Comparison of ENCODE assay signal across 8 mouse cellular contexts in genomic region chr13:43785712-43786072, GRCm38 (mm10). TPM values are rescaled to one million over a fixed set of nuclear protein-coding genes. Genes with fewer than 3 reads are reported as not detected.
DNase-seq lines count a peak whose midpoint lies in the region; ATAC-seq and TF ChIP-seq lines count a peak whose summit lies in the region.

No protein-coding gene starts in this region.

- H3K4me2 ChIP-seq in forebrain, embryonic 16.5 days (ENCODE audit: low read length) = peak overlapping the region; percentile 99
- peak overlapping the region; percentile 83 for H3K4me2 ChIP-seq in liver, postnatal 0 days (ENCODE audit: low read depth, low read length)

- TF ChIP-seq CTCF in heart, adult 2 months (IDR thresholded peaks at IDR 0.05) = no peak
- no peak for TF ChIP-seq CTCF in liver, postnatal 0 days (IDR thresholded peaks at IDR 0.05; ENCODE audit: low read depth)

- DNase-seq in heart, adult 2 months = no peak
- no peak for DNase-seq in heart, postnatal 10 days
- peak; percentile 66 for DNase-seq in A20 (ENCODE audit: low read depth, low spot score)
- no peak for DNase-seq in liver, postnatal 0 days
- DNase-seq in frontal cortex, postnatal 14 days (ENCODE audit: low spot score in 2 of 2) = no peak
- no peak for DNase-seq in thymus, postnatal 36 days
- no peak for DNase-seq in spleen, adult 12 weeks (ENCODE audit: low spot score)

- intact Hi-C loops in heart, adult 2 months (cut with DNase I) = no loop called here
- intact Hi-C loops in heart, postnatal 10 days (cut with DNase I) = no loop called here

- no peaks in the 10 kb centered on the region for H3K79me2 ChIP-seq in heart, adult 2 months (replicated peaks; ENCODE audit: control insufficient read depth, insufficient read depth, low read length)

- H3K27me3 ChIP-seq in heart, adult 2 months (ENCODE audit: control insufficient read depth, insufficient read depth, low read length) = no peaks in the 10 kb centered on the region
- peaks cover 17% of the 10 kb centered on the region; the same call in 1 of the 2 replicates for H3K27me3 ChIP-seq in forebrain, embryonic 16.5 days (replicated peaks; ENCODE audit: control insufficient read depth, insufficient read depth, low read length)
- peaks cover 23% of the 10 kb centered on the region for H3K27me3 ChIP-seq in liver, postnatal 0 days (ENCODE audit: insufficient read depth, low read length)

- H3K27ac ChIP-seq in heart, adult 2 months = peak overlapping the region; percentile 66
- H3K27ac ChIP-seq in forebrain, embryonic 16.5 days (ENCODE audit: low read length) = no peak overlapping the region
- no peak overlapping the region for H3K27ac ChIP-seq in liver, postnatal 0 days (ENCODE audit: low read depth)

- no peaks in the 10 kb centered on the region for H3K9me3 ChIP-seq in forebrain, embryonic 16.5 days (ENCODE audit: control insufficient read depth, low read length)
- no peaks in the 10 kb centered on the region for H3K9me3 ChIP-seq in liver, postnatal 0 days (ENCODE audit: low read length)

- ATAC-seq in forebrain, embryonic 16.5 days = no peak
- no peak for ATAC-seq in liver, postnatal 0 days

- H3K4me3 ChIP-seq in heart, adult 2 months = peak overlapping the region; percentile 74
- peak overlapping the region; percentile 62 for H3K4me3 ChIP-seq in forebrain, embryonic 16.5 days (replicated peaks; ENCODE audit: low read length)
- H3K4me3 ChIP-seq in liver, postnatal 0 days (ENCODE audit: low read depth, low read length) = peak overlapping the region; percentile 42

- H3K9ac ChIP-seq in heart, adult 2 months (ENCODE audit: low read depth, low read length) = peak overlapping the region; percentile 74; the same call in 1 of the 2 replicates
- peak overlapping the region; percentile 82; the same call in 1 of the 2 replicates for H3K9ac ChIP-seq in forebrain, embryonic 16.5 days (replicated peaks; ENCODE audit: low read depth, low read length)
- no peak overlapping the region for H3K9ac ChIP-seq in liver, postnatal 0 days (replicated peaks)

- H3K36me3 ChIP-seq in heart, adult 2 months (ENCODE audit: control insufficient read depth, insufficient read depth, low read length) = no peaks in the 10 kb centered on the region
- H3K36me3 ChIP-seq in forebrain, embryonic 16.5 days (ENCODE audit: control insufficient read depth, insufficient read depth) = no peaks in the 10 kb centered on the region
- no peaks in the 10 kb centered on the region for H3K36me3 ChIP-seq in liver, postnatal 0 days (replicated peaks; ENCODE audit: insufficient read depth, low read length)

- 72% methylated on average over 8 of the region's 8 CpGs for WGBS in heart, adult 2 months
- 31% methylated on average over 8 of the region's 8 CpGs for WGBS in forebrain, embryonic 16.5 days
- WGBS in liver, postnatal 0 days (ENCODE audit: insufficient replicate concordance) = 55% methylated on average over 8 of the region's 8 CpGs

- H3K4me1 ChIP-seq in heart, adult 2 months (ENCODE audit: control insufficient read depth, insufficient read depth, low read length) = peaks cover 3% of the 10 kb centered on the region
- peaks cover 22% of the 10 kb centered on the region for H3K4me1 ChIP-seq in forebrain, embryonic 16.5 days (replicated peaks; ENCODE audit: control insufficient read depth, insufficient read depth, low read length)
- H3K4me1 ChIP-seq in liver, postnatal 0 days (ENCODE audit: insufficient read depth) = peaks cover 14% of the 10 kb centered on the region

- no peak for TF ChIP-seq EP300 in heart, adult 2 months (IDR thresholded peaks at IDR 0.05; ENCODE audit: insufficient read depth, low read depth, low read length)
- no peak for TF ChIP-seq EP300 in liver, postnatal 0 days (IDR thresholded peaks at IDR 0.05; ENCODE audit: low read depth)

- TF ChIP-seq POLR2A in heart, adult 2 months (IDR thresholded peaks at IDR 0.05; ENCODE audit: insufficient read depth, low read depth, low read length) = no peak

RNA-seq across cellular contexts. Expression of gene Cd83, which starts 1.1 kb away (rescaled TPM):
- 1 to 10 TPM; 2.4 to 2.8 TPM for total RNA-seq in heart, adult 2 months (2021)
- polyA plus RNA-seq in heart, adult 2 months (2012; rRNA removed) = 3.2 and 4.3 TPM in 2 replicates
- 1 to 10 TPM; 2.4 to 3.7 TPM for total RNA-seq in heart, postnatal 10 days (2021)
- polyA plus RNA-seq in forebrain, embryonic 16.5 days (2015; fragmentation: Nextera tagmentation; extraction: Ambion mirVana) = 5.5 and 7.8 TPM in 2 replicates
- 1.9 and 2.0 TPM in 2 replicates for polyA plus RNA-seq in liver, postnatal 0 days (2015; fragmentation: Nextera tagmentation; extraction: Ambion mirVana)
